8 mouse cellular contexts compared by ENCODE assay signal in genomic region chrX:104413995-104414394, GRCm38 (mm10). TPM values are rescaled to one million over a fixed set of nuclear protein-coding genes. Genes with fewer than 3 reads are reported as not detected.
DNase-seq lines count a peak whose midpoint lies in the region; ATAC-seq and TF ChIP-seq lines count a peak whose summit lies in the region.

No protein-coding gene starts in this region.

- H3K9me3 ChIP-seq in embryonic facial prominence, embryonic 14.5 days (ENCODE audit: control insufficient read depth, low read length), result no peaks in the 10 kb centered on the region
- no peaks in the 10 kb centered on the region for H3K9me3 ChIP-seq in intestine, embryonic 15.5 days
- no peaks in the 10 kb centered on the region for H3K9me3 ChIP-seq in neural tube, embryonic 12.5 days

- ATAC-seq in embryonic facial prominence, embryonic 14.5 days (ENCODE audit: low read depth), result no peak
- peak; percentile 35; the same call in 1 of the 2 replicates for ATAC-seq in intestine, embryonic 15.5 days
- ATAC-seq in neural tube, embryonic 12.5 days (ENCODE audit: low FRiP score, low read depth), result peak; percentile 38; the same call in 1 of the 2 replicates

- no peak for TF ChIP-seq CTCF in liver, adult 2 months (IDR thresholded peaks at IDR 0.05; ENCODE audit: low read depth, low read length)

- H3K4me1 ChIP-seq in liver, adult 2 months (ENCODE audit: control insufficient read depth, insufficient read depth, low read length), result peaks cover 2% of the 10 kb centered on the region; the same call in 1 of the 2 replicates
- H3K4me1 ChIP-seq in embryonic facial prominence, embryonic 14.5 days (ENCODE audit: control insufficient read depth, insufficient read depth, low read length), result no peaks in the 10 kb centered on the region
- no peaks in the 10 kb centered on the region for H3K4me1 ChIP-seq in intestine, embryonic 15.5 days (replicated peaks)
- no peaks in the 10 kb centered on the region for H3K4me1 ChIP-seq in neural tube, embryonic 12.5 days

- peak overlapping the region; percentile 51 for H3K4me2 ChIP-seq in embryonic facial prominence, embryonic 14.5 days (ENCODE audit: low read depth, low read length)
- peak overlapping the region; percentile 42; the same call in 1 of the 2 replicates for H3K4me2 ChIP-seq in intestine, embryonic 15.5 days (replicated peaks)
- peak overlapping the region; percentile 57 for H3K4me2 ChIP-seq in neural tube, embryonic 12.5 days (replicated peaks)

- no peak overlapping the region for H3K27ac ChIP-seq in liver, adult 2 months (replicated peaks; ENCODE audit: insufficient read depth, low read depth, low read length)
- H3K27ac ChIP-seq in embryonic facial prominence, embryonic 14.5 days (replicated peaks; ENCODE audit: low read depth, low read length), result peak overlapping the region; percentile 93
- peak overlapping the region; percentile 92; the same call in 1 of the 2 replicates for H3K27ac ChIP-seq in intestine, embryonic 15.5 days
- H3K27ac ChIP-seq in neural tube, embryonic 12.5 days, result no peak overlapping the region

- TF ChIP-seq POLR2A in liver, adult 2 months (IDR thresholded peaks at IDR 0.05; ENCODE audit: extremely low read depth, insufficient read depth, low read length), result no peak

- H3K27me3 ChIP-seq in liver, adult 2 months (ENCODE audit: control insufficient read depth, insufficient read depth, low read length), result no peaks in the 10 kb centered on the region
- H3K27me3 ChIP-seq in embryonic facial prominence, embryonic 14.5 days (replicated peaks; ENCODE audit: control insufficient read depth, insufficient read depth, low read length), result peaks cover 11% of the 10 kb centered on the region
- peaks cover 4% of the 10 kb centered on the region; the same call in 1 of the 2 replicates for H3K27me3 ChIP-seq in intestine, embryonic 15.5 days (replicated peaks)
- H3K27me3 ChIP-seq in neural tube, embryonic 12.5 days (replicated peaks), result 0 out of 2 replicates have a peak, but pooled peaks cover 4% of the 10 kb centered on the region

- 41% methylated on average over 7 of the region's 7 CpGs for WGBS in liver, adult 2 months
- 51% methylated on average over 7 of the region's 7 CpGs for WGBS in embryonic facial prominence, embryonic 14.5 days
- WGBS in intestine, embryonic 15.5 days, result 50% methylated on average over 7 of the region's 7 CpGs
- 42% methylated on average over 7 of the region's 7 CpGs for WGBS in neural tube, embryonic 12.5 days

- H3K9ac ChIP-seq in liver, adult 2 months (ENCODE audit: low read depth, low read length), result no peak overlapping the region
- peak overlapping the region; percentile 83; the same call in 1 of the 2 replicates for H3K9ac ChIP-seq in embryonic facial prominence, embryonic 14.5 days (ENCODE audit: low read depth, low read length)
- H3K9ac ChIP-seq in intestine, embryonic 15.5 days, result no peak overlapping the region
- H3K9ac ChIP-seq in neural tube, embryonic 12.5 days, result no peak overlapping the region

- no peaks in the 10 kb centered on the region for H3K36me3 ChIP-seq in liver, adult 2 months (ENCODE audit: control insufficient read depth, insufficient read depth, low read length)
- H3K36me3 ChIP-seq in embryonic facial prominence, embryonic 14.5 days (ENCODE audit: control insufficient read depth, insufficient read depth, low read length), result no peaks in the 10 kb centered on the region
- H3K36me3 ChIP-seq in intestine, embryonic 15.5 days, result no peaks in the 10 kb centered on the region
- no peaks in the 10 kb centered on the region for H3K36me3 ChIP-seq in neural tube, embryonic 12.5 days

- H3K4me3 ChIP-seq in liver, adult 2 months (ENCODE audit: insufficient read depth, low read depth, low read length), result peak overlapping the region; percentile 100
- H3K4me3 ChIP-seq in embryonic facial prominence, embryonic 14.5 days (ENCODE audit: low read depth, low read length), result peak overlapping the region; percentile 60
- H3K4me3 ChIP-seq in intestine, embryonic 15.5 days (replicated peaks), result peak overlapping the region; percentile 63
- H3K4me3 ChIP-seq in neural tube, embryonic 12.5 days, result no peak overlapping the region

- no peaks in the 10 kb centered on the region for H3K79me2 ChIP-seq in liver, adult 2 months (ENCODE audit: control insufficient read depth, insufficient read depth, low read length)

- no peak for DNase-seq in liver, adult 2 months (ENCODE audit: extremely low read depth, low read depth, low spot score)
- DNase-seq in liver, result no peak
- no peak for DNase-seq in embryonic facial prominence, embryonic 14.5 days (ENCODE audit: low spot score)
- no peak for DNase-seq in right cerebral cortex, postnatal 10 days (ENCODE audit: low spot score in 2 of 2)
- no peak for DNase-seq in cerebellum, adult 8-10 months
- DNase-seq in urinary bladder, postnatal 36 days (ENCODE audit: low spot score in 2 of 2), result no peak

RNA-seq across cellular contexts. Expression of gene Abcb7, which starts 0.3 kb away (rescaled TPM):
- total RNA-seq in liver, adult 2 months (2014; rRNA removed), result 31.6 and 37.6 TPM in 2 replicates
- polyA plus RNA-seq in liver, adult 2 months (2012; rRNA removed), result 4.5 and 5.8 TPM in 2 replicates
- 9.4 and 9.7 TPM in 2 replicates for polyA plus RNA-seq in embryonic facial prominence, embryonic 14.5 days (2014; fragmentation: Nextera tagmentation; extraction: Ambion mirVana)
- polyA plus RNA-seq in intestine, embryonic 15.5 days (2015; fragmentation: Nextera tagmentation; extraction: Ambion mirVana), result 8.3 and 9.4 TPM in 2 replicates
- 10.4 TPM in 2 replicates for polyA plus RNA-seq in neural tube, embryonic 12.5 days (2016; fragmentation: Nextera tagmentation; extraction: Ambion mirVana)

Comparison
In these comparisons a context has a peak if more than half of its experiments do, and no peak if none do; other contexts are left out.
1. H3K27ac ChIP-seq: peak in embryonic facial prominence, embryonic 14.5 days (single experiment) and intestine, embryonic 15.5 days (single experiment); none in liver, adult 2 months (single experiment) and neural tube, embryonic 12.5 days (single experiment).
2. Peak in every context shown above with its lines, with median percentiles within 50 percentile points of each other: H3K4me2 ChIP-seq.